18 mouse cellular contexts compared by ENCODE assay signal in genomic region chr2:35546462-35546861, GRCm38 (mm10). TPM values are rescaled to one million over a fixed set of nuclear protein-coding genes. Genes with fewer than 3 reads are reported as not detected.
DNase-seq lines count a peak whose midpoint lies in the region; ATAC-seq lines count a peak whose summit lies in the region.
"Had no signal": no experiment of that assay in that cellular context is flagged by ENCODE, and none has a peak within 500 bp of the region (broad histone marks: within the 10 kb centered on the region; RNA-seq: fewer than 3 reads in every experiment).

No protein-coding gene starts in this region.

- no peaks in the 10 kb centered on the region for H3K36me3 ChIP-seq in heart, embryonic 13.5 days
- H3K36me3 ChIP-seq: embryonic facial prominence, embryonic 15.5 days; forebrain, embryonic 10.5 days; hindbrain, embryonic 15.5 days had no signal

- peaks cover 34% of the 10 kb centered on the region for H3K4me1 ChIP-seq in heart, embryonic 13.5 days

- no peak overlapping the region for H3K4me3 ChIP-seq in heart, embryonic 13.5 days
- H3K4me3 ChIP-seq: embryonic facial prominence, embryonic 15.5 days; erythroblast, embryonic 14.5 days; forebrain, embryonic 10.5 days; hindbrain, embryonic 15.5 days had no signal

- H3K27ac ChIP-seq in heart, embryonic 13.5 days (replicated peaks): peak overlapping the region; percentile 30; the same call in 1 of the 2 replicates
- H3K27ac ChIP-seq: embryonic facial prominence, embryonic 15.5 days; forebrain, embryonic 10.5 days; hindbrain, embryonic 15.5 days had no signal

- H3K9me3 ChIP-seq in heart, embryonic 13.5 days: no peaks in the 10 kb centered on the region
- H3K9me3 ChIP-seq: embryonic facial prominence, embryonic 15.5 days; forebrain, embryonic 10.5 days; hindbrain, embryonic 15.5 days had no signal

- H3K4me2 ChIP-seq in heart, embryonic 13.5 days: no peak overlapping the region
- H3K4me2 ChIP-seq: embryonic facial prominence, embryonic 15.5 days; hindbrain, embryonic 15.5 days had no signal

- peaks cover 10% of the 10 kb centered on the region for H3K27me3 ChIP-seq in heart, embryonic 13.5 days (replicated peaks)
- H3K27me3 ChIP-seq: hindbrain, embryonic 15.5 days had no signal

- no peak for ATAC-seq in heart, embryonic 13.5 days (ENCODE audit: extremely low read depth, insufficient number of reproducible peaks, low FRiP score, low TSS enrichment)
- ATAC-seq in megakaryocyte, adult 5-6 weeks (ENCODE audit: poor library complexity, severe bottlenecking): peak; percentile 47; the same call in 1 of the 2 replicates
- ATAC-seq: forebrain, embryonic 14.5 days; intestine, embryonic 16.5 days had no signal

- DNase-seq in cerebellum, adult 9-10 months: peak; percentile 31
- no peak for DNase-seq in cerebellum, postnatal 10 days
- DNase-seq in heart, postnatal 25 days (ENCODE audit: low spot score): no peak
- DNase-seq in lung, postnatal 10 days: no peak
- DNase-seq: adrenal gland, adult 2 months; adrenal gland, postnatal 25 days; gastrocnemius, postnatal 36 days; heart, adult 18-20 months; heart, postnatal 10 days; kidney, adult 2 months had no signal

- intact Hi-C loops in heart, postnatal 25 days (cut with DNase I): no loop called here

- 66% methylated on average over 6 of the region's 6 CpGs for WGBS in heart, embryonic 13.5 days

- no peak overlapping the region for H3K9ac ChIP-seq in heart, embryonic 13.5 days
- H3K9ac ChIP-seq: embryonic facial prominence, embryonic 15.5 days; hindbrain, embryonic 15.5 days had no signal

RNA-seq across cellular contexts. Expression of gene Dab2ip, which starts 11.6 kb away (rescaled TPM):
- polyA plus RNA-seq in heart, embryonic 13.5 days (2015; fragmentation: Nextera tagmentation; extraction: Ambion mirVana): 40.0 and 48.9 TPM in 2 replicates
- 10 to 100 TPM; 46.0 to 52.1 TPM for total RNA-seq in heart, postnatal 25 days (2021)
- 3.7 and 4.9 TPM in 2 replicates for total RNA-seq in megakaryocyte, adult 5-6 weeks (2015)
- 2.1 and 2.7 TPM in 2 replicates for total RNA-seq in megakaryocyte, adult 5-6 weeks (2017)

Comparison
In these comparisons a context has a peak if more than half of its experiments do, and no peak if none do; other contexts are left out.
1. RNA of gene Dab2ip, which starts 11.6 kb away (total RNA-seq): 46.0 to 52.1 TPM in heart, postnatal 25 days; 2.1 to 4.9 TPM in megakaryocyte, adult 5-6 weeks; every median in the first group is over 4 times any median in the second.